Mouse (Mus musculus) liver, postnatal 0 days (tissue): Measurements from ENCODE around the gene Prkch.

Source experiments
- CTCF ChIP-seq: sonication (generic); IDR thresholded peaks from 2 replicates; pipeline ENCODE4 v1.5.1; 2016; ENCODE audit warnings: antibody characterized with exemption, low read depth
- EP300 ChIP-seq: IDR thresholded peaks from 2 replicates; pipeline ENCODE4 v1.6.1; 2016; ENCODE audit warnings: antibody characterized with exemption, low read depth, mild to moderate bottlenecking

GRCm38 (mm10) chr12:73672007-73672406 is 87.4 kb downstream of the Prkch start:
- TF ChIP-seq CTCF, result no peak
- TF ChIP-seq EP300, result no peak
